Mouse (Mus musculus) cerebellum, adult 8-10 months (tissue): ENCODE data around the gene Scd2.
"Not testable (repeated sequence)": the region's sequence is repeated elsewhere in the genome, so short reads cannot be mapped to it uniquely, and the experiment has no call there.

Source experiments
- DNase-seq: peaks from one replicate; pipeline ENCODE4 v3.0.0; 2022

The Scd2 gene

DNA sequence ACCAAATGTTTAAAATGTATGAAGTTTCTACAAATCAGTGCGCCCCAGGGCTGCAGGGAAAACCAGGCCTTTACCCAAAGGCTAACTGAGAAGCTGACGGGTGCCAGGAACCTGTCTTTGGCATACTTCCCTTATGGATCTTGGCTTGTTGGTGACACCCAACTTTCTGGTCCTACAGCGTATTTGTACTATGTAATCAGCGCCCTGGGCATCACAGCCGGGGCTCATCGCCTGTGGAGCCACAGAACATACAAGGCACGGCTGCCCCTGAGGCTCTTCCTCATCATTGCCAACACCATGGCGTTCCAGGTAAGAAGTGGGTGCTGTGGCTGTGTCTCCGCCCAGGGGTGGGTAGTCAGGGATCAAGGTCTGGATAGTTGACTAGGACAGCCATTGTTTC lies 4.4 kb downstream of the Scd2 start:
- no peak for DNase-seq

DNA sequence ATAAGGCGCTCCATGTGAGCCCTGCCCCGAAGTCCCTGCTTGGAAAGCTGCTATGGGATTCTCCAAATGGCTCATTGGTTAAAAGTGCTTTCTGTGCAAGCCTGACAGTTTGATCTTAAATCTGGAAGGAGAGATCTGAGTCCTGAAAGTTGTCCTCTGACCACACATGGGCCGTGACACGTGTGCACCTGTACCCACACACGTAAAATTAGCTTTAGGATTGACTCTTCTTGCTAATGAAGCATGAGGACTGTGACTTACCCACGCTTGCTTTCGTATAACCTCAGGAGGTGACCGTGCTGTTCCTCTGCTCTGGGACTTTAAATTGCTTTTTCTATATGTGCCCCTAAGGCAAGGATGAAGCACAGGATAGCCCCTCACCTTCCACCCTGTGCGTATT lies 5.6 kb downstream of the Scd2 start:
- DNase-seq, result no peak

DNA sequence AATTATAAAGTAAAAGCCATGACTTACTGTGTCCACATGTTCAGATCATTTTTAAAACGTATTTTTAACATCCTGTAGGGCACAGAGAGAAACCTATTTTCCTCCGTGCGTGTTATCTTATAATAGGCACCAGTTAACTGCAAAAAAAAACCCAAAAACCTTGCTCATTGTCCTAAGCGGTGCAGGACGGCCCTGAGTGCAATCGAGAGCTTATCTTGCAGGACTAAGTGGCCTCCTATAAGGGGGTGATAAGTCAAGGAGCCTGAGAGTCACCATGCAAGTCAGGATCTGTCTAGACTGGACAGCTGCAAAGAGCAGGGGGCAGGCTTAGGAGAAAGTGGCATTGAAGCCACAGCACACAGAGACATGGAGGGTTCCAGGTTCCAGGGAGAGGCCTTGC lies 6.4 kb downstream of the Scd2 start:
- no peak for DNase-seq

DNA sequence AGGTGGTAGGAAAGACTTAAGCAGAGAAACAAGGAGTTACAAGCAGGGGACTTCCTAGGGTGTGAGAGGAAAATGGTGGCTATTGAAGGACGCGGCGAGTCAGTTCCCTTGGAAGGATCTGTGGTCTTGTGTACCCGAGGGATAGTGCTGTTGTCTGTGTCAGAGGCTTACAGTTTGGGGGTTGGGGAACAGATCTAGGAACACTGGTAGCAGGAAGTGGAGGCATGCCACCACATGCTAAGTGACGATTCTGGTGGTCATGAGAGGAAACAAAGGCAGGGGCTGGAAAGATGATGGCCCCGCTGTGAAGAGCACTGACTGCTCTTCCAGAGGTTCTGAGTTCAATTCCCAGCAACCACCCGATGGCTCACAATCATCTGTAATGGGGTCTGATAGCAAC lies 7.0 kb downstream of the Scd2 start:
- no peak for DNase-seq

DNA sequence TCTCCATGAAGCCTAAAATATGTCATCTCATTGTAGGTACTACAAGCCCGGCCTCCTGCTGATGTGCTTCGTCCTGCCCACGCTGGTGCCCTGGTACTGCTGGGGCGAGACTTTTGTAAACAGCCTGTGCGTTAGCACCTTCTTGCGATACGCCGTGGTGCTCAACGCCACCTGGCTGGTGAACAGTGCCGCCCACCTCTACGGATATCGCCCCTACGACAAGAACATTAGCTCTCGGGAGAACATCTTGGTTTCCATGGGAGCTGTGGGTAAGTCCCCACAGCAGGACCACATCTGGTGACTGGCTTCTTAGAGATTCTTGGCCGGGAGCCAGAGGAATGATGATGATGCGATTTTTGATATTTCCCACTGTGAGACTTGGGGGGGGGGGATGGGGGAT lies 7.7 kb downstream of the Scd2 start:
- no peak for DNase-seq

DNA sequence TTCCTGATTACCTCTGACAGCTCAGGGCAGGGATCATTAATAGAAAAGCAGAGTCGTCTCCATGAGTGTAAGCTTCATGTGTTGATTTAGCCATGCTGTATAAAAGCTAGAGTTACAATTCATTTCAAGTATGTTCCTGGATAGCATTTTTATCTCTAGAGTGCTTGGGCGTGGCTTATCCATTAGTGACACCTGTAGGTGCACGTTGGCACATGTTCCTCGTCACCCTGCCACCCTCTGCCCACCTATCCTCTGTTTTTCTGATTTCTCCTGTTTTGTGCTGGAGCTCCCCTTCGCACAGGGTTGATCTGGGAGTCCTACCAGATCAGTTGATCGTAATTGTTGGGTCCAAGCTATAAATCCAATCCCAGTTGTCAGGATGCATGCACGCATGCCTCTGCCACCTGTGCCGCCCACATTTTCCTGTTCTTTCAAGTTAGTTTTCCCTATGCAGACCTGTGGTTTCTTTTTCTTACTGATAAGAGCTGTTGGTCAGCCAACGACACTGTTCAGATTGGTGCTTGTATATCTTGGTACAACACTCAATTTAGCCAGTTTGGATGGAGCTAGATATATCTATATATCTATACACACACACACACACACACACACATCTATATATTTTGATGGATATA lies 8.3 kb downstream of the Scd2 start:
- no peak for DNase-seq

DNA sequence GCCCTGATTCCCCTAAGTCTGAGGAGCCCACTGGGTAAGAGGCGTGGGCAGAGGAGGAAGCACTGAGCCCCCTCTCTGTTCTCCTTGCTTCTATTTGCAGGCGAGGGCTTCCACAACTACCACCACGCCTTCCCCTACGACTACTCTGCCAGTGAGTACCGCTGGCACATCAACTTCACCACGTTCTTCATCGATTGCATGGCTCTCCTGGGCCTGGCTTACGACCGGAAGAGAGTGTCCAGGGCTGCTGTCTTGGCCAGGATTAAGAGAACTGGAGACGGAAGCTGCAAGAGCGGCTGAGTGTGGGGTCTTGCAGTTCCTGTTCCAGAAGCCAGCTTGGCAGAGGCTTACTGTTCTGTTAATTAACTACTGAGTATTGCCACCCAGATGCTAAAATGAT lies 9.4 kb downstream of the Scd2 start:
- no peak for DNase-seq

DNA sequence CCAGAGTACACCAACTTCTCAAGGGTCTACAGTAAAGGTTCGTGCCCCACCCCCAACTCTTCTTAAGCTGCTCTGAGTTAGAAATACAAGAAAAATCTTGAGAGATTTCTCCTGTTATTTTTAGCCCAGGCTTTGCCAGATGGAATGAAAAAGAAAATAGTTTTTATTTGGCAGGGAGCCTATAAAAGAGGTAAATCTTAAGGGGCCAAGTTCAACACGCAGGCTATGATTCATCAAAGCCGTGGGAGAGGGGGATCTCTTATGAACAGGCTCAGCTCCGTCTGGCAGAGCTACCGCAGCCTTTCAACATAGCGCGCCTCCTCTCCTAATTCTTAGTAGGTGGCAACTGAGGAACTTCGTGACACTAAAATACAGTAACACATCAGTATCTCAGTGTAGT lies 10.0 kb downstream of the Scd2 start:
- no peak for DNase-seq

DNA sequence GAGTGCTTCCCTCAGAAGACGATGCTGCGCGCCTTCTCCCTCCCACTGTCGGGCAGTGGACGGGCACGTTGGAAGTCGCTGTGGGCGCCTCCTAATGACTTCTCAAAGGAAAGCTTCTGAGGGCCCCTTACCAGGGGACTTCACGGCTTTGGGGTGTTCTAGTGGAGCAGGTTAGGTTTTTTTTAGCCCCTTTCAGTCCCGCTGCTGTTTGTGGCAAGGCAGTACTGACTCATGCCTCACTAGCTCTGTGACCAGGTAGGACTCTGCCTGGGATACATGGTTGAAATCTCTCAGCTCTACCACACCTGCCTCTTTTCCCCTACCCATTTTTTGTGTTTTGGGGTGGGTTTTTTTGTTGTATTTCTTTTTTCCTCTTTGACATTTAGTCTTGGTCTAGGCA lies 10.9 kb downstream of the Scd2 start:
- DNase-seq, result no peak

DNA sequence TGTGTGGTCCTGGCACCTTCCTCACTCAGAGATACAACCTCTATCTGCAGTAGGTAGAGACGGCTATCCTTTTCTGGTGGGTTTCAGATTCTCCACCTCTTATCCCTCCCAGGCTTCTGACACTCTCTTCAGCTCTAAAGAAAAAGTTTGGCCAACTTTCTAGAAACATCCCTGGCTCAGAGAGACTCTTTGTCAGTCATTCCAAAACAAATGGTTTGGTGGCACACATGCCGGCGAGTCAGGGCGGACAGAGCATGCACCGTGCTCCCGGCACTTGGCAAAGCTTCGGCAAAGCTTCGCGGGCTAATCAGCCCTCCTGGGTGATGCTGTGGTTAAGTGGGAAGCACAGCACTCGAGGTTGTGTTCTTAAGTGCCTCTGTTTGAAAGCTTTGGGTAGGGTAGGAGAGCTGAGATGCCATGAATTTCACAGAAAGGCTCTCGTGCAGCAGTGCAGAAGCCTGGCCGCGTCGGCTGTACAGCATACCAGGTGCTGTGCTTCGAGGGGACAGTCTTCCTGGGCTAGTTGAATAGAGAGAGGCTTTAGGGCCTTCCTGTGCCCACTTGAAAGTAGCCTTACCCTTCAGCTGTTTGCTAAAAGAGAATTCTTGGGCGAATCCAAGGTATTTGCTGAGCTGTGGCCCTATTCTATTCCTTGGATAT lies 11.5 kb downstream of the Scd2 start:
- DNase-seq, result peak; percentile 6

DNA sequence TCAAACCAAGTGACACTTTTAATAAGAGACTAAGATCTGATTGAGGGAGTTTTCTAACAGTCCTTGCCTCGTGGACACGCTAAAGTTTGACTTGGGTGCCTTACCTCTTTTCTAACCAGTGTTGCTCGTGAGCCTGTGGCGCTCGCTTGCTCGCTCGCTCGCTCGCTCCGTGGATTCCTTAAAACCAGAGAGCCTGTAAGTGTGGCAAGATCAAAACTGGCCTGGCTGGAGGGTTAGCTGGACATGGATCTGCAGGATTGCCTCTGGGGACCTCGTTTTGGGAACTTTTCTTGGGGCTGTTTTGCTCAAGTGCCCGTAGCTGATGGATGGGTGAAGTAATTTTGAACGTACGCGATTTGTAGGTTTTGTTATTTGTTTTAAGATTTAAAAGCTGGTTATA lies 12.2 kb downstream of the Scd2 start:
- DNase-seq, result no peak

DNA sequence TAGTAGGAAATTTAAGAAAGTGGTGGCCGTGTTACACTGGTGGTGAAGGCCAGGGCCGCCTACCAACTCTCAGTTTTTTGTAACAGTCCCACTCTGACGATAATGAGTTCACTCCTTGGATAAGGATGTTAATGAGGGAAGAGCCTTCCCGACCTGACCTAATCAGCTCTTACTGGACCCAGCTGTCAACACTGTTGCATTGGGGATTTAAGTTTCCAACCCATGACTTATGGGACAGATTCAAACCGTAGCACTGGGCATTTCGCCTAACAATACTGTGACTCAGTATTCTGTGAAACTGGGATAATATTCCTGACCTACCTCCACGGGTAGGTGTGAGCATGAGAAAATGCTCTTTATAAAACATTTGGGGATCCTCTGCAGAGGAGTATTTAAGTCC lies 12.7 kb downstream of the Scd2 start:
- no peak for DNase-seq

DNA sequence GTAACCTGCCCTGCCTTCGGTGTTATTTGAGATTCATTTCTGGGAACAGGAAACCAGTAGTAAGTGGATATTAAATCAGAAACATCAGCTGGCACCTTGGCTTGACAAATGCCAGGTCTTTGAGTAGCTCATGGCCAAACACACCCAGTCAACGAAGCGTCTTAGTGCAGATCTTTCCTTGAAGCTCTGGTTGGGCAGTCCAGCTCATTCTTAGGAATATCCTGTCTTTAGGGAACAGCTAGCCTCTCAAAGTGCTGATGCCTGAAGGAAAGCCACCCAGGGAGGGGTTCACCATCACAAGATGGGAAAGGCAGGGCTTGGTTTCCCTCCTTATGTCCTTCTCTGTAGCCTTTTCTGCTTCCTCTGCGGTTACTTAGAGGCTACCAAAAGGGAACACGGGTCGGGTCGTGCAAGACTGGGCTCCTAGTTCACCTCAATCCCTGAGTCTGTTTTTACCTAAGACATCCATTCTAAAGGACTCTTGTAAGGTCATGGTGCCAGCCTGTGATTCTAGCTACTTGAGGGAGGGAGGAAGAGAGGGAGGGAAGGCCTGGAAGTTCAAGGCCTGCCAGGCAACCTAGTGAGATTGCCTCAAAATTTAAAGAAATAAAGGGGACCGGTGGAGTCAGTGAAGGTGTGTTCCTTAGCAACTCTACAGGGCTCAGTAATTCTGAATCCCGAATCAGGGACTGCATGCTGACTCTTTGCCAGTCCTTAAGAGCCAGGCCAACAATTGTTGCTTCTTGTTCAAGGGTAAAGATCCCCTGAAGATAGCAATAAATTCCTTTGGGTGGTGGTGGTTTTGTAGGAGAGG lies 13.8 kb downstream of the Scd2 start:
- DNase-seq, result no peak

DNA sequence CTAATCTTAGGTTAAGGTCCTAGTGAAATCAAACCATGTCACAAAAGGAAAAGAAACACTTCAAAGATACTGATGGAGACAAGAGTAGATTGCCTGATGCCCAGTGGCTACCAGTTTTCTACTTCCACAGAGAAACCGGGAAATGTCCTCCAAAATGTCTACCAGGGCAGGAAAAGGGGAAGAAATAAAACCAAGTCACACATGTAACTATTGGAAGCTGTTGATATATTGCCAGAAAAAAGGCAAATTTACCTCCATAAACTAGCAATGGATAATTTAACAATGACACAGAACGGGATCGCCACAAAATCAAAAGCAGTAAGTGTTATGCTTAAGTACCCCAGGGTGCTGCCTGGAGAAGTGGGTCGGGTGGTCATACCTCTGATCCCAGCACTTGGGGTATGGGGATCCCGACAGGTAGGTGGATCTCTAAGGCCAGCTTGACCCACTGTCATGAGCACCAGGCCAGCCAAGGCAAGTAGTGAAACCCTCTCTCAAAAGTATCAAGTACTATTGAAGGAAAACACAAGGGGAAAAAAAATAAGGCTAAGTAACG lies 14.5 kb downstream of the Scd2 start:
- DNase-seq, result no peak

DNA sequence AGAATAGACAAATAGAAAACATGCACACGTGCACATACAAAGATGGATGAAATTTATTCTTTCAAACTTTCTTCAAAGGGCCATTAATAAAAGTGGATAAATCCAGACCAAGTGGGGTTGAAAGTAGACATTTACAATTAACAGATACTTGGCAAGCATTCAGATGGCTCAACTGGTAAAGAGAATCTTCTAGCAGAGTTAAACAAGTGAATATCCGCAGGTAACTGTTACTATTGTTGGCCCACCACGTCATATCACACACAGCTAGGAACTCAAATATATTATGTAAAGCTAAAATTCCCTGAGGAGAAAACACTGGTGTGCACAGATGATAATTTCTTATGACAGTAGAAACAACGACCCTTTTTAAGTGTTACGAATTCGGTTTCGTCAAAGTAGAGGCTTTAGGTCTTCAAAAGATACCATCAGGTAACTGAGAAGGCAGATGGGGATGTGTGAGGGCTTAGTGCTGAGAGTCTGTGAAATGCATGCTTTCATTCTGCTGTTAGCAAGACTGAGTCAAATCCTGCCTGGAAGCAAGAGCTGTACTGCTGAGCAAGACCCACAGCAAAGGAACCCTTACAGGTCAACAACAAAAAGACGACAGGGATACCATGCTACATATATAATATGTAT lies 15.3 kb downstream of the Scd2 start:
- no peak for DNase-seq

DNA sequence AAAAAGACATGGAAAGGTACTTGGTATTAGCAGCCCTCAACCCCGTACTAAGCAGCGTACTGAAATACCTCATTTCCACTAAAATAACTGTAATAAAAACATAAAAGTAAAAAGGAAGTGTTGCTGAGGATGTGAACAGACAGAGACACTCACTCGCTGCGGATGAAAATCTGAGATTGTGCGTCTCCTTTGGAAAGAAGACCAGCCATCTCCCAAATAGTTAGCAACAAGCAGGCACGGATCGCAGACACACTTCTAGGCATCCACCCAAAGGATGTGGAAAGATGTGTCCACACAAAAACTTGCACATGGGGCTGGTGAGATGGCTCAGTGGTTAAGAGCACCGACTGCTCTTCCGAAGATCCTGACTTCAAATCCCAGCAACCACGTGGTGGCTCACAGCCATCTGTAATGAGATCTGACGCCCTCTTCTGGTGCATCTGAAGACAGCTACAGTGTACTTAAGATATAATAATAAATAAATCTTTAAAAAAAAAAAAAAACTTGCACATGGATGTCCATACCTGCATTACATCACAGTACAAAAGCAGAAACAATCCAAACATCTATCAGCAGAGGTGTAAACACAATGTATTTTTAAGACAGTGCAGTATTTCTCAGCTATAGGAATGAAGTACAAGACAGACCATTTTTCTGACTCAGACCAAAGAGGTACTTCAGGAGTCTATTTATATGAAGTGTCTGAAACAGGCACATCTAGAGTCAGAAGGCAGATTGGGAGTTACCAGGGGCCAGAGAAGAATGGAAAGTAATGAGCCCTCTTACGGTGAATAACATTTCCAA lies 16.1 kb downstream of the Scd2 start:
- no peak for DNase-seq

DNA sequence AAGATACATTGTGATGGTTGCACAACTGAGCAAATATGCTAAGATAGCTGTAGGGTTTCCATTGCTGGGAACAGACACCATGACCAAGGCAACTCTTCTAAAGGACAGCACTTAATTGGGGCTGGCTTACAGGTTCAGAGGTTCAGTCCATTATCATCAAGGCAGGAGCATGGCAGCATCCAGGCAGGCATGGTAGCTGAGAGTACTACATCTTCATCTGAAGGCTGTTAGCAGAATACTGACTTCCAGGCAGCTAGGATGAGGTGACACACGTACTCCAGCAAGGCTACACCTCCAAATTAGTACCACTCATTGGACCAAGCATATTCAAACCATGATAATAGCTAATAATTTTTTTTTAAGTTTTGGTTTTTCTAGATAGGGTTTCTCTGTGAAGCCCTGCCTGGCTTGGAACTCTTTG lies 16.7 kb downstream of the Scd2 start:
- not testable (repeated sequence) for DNase-seq

DNA sequence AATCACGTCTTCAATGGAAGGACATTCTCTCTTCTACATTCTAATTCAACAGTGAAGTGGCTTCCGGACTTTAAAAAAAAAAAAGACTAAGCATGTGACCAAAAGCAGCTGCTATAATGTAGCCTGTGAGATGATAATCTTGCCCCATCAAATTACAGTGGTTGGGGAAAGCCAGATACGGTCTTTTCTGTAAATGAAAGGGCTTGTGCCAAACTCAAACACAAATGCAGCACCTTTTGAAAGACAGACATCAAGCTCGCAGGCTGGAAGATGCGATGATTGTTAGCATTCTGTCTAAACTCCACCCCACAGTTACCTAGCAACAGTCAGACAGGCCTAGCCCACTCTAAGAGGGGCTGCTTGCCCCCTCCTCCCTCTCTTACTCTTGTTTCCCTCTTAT lies 17.3 kb downstream of the Scd2 start:
- DNase-seq, result no peak

DNA sequence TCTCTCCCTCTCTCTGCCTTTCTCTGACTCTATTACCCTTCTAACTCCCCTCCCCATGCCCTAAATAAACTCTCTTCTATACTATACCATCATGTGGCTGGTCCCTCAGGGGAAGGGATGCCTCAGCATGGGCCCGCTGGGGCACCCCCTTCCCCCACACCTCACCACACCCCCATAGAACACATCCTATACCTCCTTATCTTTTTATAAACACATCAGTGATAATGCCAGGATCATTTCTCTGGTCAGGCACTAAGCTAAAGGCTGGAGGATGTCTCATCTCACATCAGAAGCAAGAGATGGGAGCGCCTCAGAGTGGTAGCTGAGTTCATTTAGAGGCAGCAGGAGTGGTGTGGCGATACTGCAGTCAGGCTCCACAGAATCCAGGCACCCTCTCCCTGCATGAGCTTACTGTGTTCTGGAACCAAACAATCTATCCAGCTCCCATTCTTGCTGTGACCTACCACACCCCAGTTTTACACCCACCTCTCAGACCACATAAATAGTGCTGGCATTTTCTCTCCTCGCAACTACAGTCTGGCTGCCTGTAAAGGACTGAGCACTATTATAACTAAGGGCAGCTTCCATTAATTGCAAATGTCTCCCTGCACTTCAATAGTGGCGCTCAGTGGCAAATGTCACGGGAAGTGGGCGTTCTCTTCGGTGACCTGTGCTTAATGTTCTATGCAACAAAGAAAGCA lies 18.0 kb downstream of the Scd2 start:
- no peak for DNase-seq

DNA sequence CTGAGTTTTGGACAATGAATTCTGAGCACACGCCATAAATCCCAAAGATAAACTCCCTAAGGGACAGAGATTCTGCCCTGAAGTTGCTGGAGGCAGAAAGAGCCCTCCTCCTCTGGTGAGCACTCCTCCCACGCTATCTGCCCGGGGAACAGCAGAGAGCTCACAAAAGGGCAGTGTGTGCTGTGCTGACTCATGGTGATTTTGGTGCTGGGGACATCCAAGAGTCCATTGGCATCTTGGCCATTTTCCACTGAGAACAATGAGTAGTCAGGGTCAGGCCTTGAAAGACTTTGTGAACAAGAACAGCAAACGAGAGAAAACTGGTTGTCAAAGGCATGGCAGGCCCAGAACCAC lies 18.5 kb downstream of the Scd2 start:
- no peak for DNase-seq

DNA sequence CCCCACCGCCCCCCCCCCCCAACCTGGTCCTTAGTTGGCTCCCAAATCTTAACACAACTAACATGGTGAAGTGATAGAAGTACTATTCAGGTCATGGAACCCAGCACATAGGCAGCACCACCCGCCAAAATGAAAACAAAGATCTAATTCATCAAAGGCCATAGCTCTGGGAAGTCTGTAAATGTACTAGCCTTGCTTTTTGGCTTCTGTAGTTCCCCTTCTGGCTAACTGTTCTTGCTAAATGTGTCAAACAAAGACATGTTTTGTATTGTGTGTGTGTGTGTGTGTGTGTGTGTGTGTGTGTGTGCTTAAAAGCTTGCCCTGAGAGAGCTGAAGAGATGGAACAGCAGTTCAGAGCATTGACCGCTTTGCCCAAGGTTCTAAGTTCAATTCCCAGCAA lies 19.6 kb downstream of the Scd2 start:
- no peak for DNase-seq

DNA sequence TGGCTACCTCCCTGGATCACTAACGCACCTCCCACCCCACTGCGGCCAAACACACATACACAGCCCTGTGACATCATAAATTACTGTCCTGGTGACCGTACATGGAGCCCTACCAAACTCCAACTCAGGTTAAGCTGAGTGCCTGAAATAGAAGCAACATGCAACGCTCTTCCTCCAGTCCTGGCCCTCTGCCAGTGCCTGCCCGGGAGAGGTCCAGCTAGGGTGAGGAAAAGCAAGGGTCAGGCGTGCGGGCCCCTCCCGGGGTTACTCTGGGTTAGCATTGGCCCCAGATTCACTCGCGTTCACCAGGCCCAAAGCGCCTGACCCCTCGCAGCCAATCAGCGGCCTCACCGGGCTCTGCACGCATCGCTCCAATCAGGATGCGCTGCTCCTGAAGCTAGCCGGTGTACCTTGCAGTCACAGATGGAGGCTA lies 20.9 kb downstream of the Scd2 start:
- peak; percentile 91 for DNase-seq
